Mouse (Mus musculus): ENCODE data around the gene Bdp1.

GRCm38 (mm10) chr13:100098808-100099207, 5.1 kb downstream of the Bdp1 start:
- TF ChIP-seq CTCF (IDR thresholded peaks at IDR 0.05; ENCODE audit: low read depth, low read length) (no peak), GATA1 (IDR thresholded peaks at IDR 0.05; ENCODE audit: borderline replicate concordance, low read length) (no peak), GATA2 (IDR thresholded peaks at IDR 0.05; ENCODE audit: borderline replicate concordance, low read depth, low read length) (no peak), TAL1 (conservative IDR thresholded peaks at IDR 0.05; ENCODE audit: low read depth, low read length) (no peak), POLR2AphosphoS5 (IDR thresholded peaks at IDR 0.05; ENCODE audit: insufficient replicate concordance, low read depth, low read length) (no peak)

Measured in G1E (cell line).